Mouse (Mus musculus) midbrain, embryonic 14.5 days (tissue): ENCODE measurements at regions not wholly inside any gene's neighbourhood (a gene's known extent, or its start where the extent isn't known, plus 50 kb on each side); places are given as distances from the start of the nearest gene placed in this dataset.

Source experiments
- ATAC-seq: fragments of 200-750 bp; cut with Nextera tagmentation; 2 replicates; pipeline ENCODE4 v1.8.0; 2017; ENCODE audit warnings: moderate number of reproducible peaks, moderate library complexity; ENCODE audit not compliant: low FRiP score, low TSS enrichment
- DNase-seq: peaks from one replicate; pipeline ENCODE4 v3.0.0-alpha.2; 2015
- H3K27ac ChIP-seq: fragments of 300-500 bp; sonication (generic); replicated peaks from 2 replicates; pipeline ENCODE4 v1.5.1; 2014; ENCODE audit warnings: mild to moderate bottlenecking, low read depth, low read length, moderate library complexity
- H3K27me3 ChIP-seq: fragments of 300-500 bp; sonication (generic); 2 replicates; pipeline ENCODE4 v1.6.1; 2014; ENCODE audit warnings: low read length, control low read depth, mixed read lengths; ENCODE audit not compliant: control insufficient read depth, insufficient read depth
- H3K36me3 ChIP-seq: fragments of 300-500 bp; sonication (generic); 2 replicates; pipeline ENCODE4 v1.6.1; 2014; ENCODE audit warnings: low read length, control low read depth; ENCODE audit not compliant: control insufficient read depth, insufficient read depth
- H3K4me1 ChIP-seq: fragments of 300-500 bp; sonication (generic); 2 replicates; pipeline ENCODE4 v1.6.1; 2014; ENCODE audit warnings: mild to moderate bottlenecking, antibody characterized with exemption, low read length, control low read depth; ENCODE audit not compliant: control insufficient read depth, insufficient read depth
- H3K4me2 ChIP-seq: fragments of 300-500 bp; sonication (generic); 2 replicates; pipeline ENCODE4 v1.6.1; 2014; ENCODE audit warnings: mild to moderate bottlenecking, low read length, moderate library complexity
- H3K4me3 ChIP-seq: fragments of 300-500 bp; sonication (generic); replicated peaks from 2 replicates; pipeline ENCODE4 v1.5.1; 2014; ENCODE audit warnings: low read depth, low read length
- H3K9ac ChIP-seq: fragments of 300-500 bp; sonication (generic); replicated peaks from 2 replicates; pipeline ENCODE4 v1.6.1; 2014; ENCODE audit warnings: mild to moderate bottlenecking, low read length, moderate library complexity
- H3K9me3 ChIP-seq: fragments of 300-500 bp; sonication (generic); 2 replicates; pipeline ENCODE4 v1.6.1; 2016; ENCODE audit warnings: low read length, control low read depth, mixed read lengths; ENCODE audit not compliant: control insufficient read depth
- WGBS: fragments of 180-500 bp; shearing (Covaris S2); extraction: QIAGEN DNeasy Blood & Tissue Kit; methylation state at CpG from one replicate; pipeline ENCODE4 v1.1.7; 2014; 5-methylcytosine and 5-hydroxymethylcytosine counted together

DNA sequence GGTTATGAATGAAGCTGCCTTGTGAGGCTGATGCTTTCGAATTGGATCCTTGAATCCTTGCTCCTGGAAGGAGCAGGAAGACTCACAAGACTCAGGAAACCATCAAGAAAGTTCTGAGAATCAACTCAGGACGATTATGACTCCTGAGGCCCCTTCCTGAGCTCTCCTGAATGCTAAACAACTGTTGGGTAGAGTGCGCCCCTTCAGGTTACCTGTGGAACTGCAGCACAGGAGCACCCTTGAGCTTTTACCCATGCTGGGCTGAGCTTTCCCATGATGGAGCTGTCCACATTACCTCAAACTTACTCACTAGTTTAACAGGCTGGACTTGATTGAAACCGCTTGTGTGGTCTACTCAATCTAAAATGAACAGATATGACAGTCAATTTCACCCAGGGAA lies 553.3 kb downstream of the Jrkl start:
- Histone ChIP-seq H3K9me3 (no peaks in the 10 kb centered on the region), H3K27me3 (no peaks in the 10 kb centered on the region), H3K27ac (no peak overlapping the region), H3K9ac (no peak overlapping the region), H3K36me3 (no peaks in the 10 kb centered on the region), H3K4me1 (no peaks in the 10 kb centered on the region), H3K4me2 (no peak overlapping the region), H3K4me3 (no peak overlapping the region)
- WGBS: 51% methylated on average over 4 of the region's 4 CpGs
- DNase-seq (no peak), ATAC-seq (no peak)

DNA sequence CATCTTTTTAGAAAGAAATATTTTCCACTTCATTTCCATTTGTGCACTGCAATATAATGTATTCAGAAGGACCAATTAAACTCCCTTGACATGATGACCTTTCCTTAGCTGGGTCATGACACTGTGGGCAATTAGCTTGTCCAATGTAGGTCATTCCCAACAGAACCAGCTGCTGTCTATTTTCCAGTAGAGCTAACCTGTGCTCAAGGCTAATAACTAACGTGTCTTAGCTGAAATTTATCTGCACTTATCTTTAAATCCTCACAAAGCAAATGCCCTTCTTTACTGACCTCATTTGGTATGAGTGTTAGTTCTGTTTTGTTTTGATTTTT lies 554.7 kb downstream of the Jrkl start:
- DNase-seq (peak; percentile 24), ATAC-seq (no peak)
- H3K4me3 ChIP-seq: no peak overlapping the region
- no peaks in the 10 kb centered on the region for H3K36me3 ChIP-seq
- H3K4me1 ChIP-seq: no peaks in the 10 kb centered on the region
- WGBS: 51% methylated on average over 1 of the region's 1 CpGs
- no peak overlapping the region for H3K9ac ChIP-seq
- no peaks in the 10 kb centered on the region for H3K9me3 ChIP-seq
- no peak overlapping the region for H3K4me2 ChIP-seq
- no peak overlapping the region for H3K27ac ChIP-seq
- no peaks in the 10 kb centered on the region for H3K27me3 ChIP-seq

DNA sequence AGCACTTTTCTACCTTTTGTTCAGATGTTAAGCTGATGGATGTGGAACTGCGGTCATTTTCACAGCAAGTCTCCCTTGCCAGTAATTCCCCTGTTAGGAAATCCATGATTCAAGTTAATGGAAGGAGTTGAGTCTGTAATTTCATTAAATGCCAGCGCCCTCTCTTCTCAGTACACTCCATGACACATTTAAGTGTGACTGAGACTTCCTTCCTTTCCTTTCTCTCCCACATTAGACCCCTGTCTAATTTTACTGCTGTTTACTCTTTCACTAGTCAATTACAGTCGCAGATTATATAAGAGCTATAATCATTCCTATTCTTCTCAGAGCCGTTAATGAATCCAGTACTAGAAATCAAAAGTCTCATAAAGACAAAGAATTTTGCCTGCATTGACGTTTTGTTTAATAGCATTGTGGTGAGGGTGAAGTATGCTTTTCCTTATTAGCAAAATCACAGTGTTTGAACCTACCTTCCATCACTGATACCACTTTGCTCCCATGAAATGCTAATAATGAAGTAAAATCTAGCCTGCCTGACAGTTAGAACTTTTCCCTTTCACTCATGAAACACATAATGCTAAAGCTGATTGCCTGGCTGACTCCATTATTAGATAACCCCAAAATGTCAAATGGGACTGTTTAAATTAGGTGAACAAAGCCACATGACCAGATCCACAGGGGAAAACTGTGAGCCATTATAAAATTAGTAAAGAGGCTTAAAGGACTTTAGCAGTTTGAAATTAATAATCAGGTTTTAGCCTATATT lies 555.3 kb downstream of the Jrkl start:
- WGBS: 74% methylated on average over 5 of the region's 5 CpGs
- Histone ChIP-seq H3K9me3 (no peaks in the 10 kb centered on the region; the same call in 1 of the 2 replicates), H3K4me2 (no peak overlapping the region), H3K27ac (no peak overlapping the region), H3K4me3 (no peak overlapping the region), H3K9ac (no peak overlapping the region), H3K27me3 (no peaks in the 10 kb centered on the region), H3K4me1 (no peaks in the 10 kb centered on the region), H3K36me3 (no peaks in the 10 kb centered on the region)
- DNase-seq: peak; percentile 4
- no peak for ATAC-seq
